Mouse (Mus musculus): ENCODE measurements around the gene Gpr152.

Gpr152 gene

DNA sequence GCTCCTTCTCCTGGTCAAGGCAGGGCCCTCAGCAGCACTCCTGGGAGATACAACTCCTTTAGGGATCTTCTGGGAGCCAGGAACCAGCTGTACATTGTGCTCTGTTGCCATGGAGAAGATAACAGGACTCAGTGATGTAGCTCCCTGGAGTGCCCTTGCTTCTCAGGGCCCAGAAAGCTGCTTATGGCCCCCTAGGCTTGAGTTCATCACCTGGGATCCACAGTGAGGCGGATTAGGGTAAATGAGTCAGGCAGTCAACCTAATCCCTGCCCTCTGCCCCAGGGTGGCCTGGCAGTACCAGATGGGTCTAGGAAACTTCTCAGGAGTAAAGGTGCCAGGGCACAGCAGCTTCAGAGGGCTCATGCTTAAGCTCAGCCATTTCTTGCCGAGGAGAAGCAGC lies at the start of gene Gpr152:
Gene Gpr152 (plus strand): TSS at position 342 of the 400 bp plus-strand sequence.
- DNase-seq (ENCODE audit: low spot score in 2 of 2): no peak

DNA sequence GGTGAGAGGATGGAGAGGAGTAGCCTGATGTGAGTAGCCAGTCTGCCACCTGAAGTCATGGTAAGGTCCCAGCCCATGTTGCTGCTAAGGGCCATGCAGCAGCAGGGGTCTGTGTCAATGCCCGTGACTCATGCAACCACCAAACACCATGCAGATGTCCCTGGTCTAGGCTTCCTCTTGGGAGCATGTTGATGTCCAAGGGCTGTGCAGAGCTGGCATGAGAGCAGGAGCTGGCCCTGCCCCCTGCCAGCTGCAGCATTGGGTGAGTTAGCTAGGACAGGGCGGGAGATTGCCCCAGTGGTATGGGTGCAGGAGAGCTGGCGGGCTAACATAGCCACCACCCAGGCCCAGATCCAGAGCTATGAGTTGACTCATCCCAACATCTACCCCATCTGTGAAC lies 49.1 kb upstream of the Gpr152 start:
- DNase-seq (ENCODE audit: low spot score in 2 of 2): no peak

DNA sequence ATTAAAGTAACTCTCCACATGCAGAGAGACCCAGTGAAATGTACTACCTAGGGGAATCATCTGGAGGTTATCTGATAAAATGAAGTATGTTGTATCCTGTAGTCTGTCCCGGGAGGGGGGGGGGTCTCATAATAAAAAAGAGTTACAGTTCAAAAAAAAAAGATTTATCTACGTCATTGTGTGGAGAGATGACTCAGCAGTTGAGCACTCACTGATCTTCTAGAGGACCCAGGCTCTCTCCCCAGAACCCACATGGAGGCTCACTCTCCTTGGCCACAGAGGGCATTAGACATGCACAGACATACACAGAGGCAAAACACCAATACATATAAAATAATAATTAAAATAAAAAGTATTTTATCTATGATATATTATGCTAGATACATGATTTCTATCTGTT lies 48.2 kb upstream of the Gpr152 start:
- DNase-seq (ENCODE audit: low spot score in 2 of 2): no peak

DNA sequence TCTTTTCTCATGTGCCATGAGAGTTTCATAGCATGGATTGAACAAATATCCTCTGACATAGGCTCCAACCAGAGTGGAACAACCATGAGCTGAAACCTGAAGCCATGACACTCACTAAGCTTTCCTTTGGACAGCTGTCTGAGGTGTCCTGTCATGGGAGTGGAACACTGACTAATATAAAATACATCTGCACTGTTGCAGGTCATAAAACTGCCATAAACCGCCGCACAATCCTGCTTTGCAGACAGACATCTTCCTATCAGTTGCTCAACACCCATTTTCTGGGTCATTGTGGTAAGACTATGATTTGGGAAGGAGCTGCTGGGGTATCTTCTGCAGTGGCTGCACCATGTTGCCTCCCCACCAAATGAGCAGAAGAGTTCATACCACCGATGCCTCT lies 46.8 kb upstream of the Gpr152 start:
- no peak for DNase-seq (ENCODE audit: low spot score in 2 of 2)

DNA sequence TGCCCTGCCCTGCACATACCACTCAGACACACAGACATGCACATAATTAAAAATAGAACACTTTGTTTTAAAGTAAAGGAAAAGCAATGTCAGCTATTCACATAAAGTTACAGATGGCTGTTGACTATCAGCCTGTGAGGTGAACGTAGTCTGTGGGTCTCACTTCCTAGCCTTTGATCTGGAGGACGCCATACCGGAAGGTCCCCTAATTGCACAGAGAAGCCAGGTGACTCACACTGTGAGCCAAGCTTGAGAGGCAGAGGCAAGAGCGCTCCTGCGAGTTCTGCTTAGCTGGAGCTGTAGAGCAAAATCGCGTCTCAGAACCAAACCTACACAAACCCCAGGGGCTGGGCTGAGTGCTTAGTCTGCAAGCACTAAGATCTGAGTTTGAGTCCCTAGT lies 45.8 kb upstream of the Gpr152 start:
- DNase-seq (ENCODE audit: low spot score in 2 of 2): no peak

DNA sequence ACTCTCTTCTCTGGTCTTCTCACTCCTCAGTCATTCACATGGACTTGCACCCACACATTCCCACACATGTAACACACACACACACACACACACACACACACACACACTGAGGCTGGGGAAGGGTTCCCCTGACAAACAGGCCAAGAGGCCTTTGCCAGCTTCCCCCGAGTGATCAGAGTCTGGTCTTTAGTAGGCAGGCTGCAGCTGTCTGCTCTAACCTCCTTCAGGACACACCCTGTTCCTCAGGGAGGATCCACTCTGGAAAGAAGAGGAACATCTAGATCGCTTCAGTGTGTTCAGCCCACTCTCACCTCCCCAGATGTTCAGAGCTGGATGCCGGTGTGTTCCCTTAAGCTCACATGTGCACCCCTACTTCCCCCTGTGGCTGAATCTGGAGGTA lies 45.2 kb upstream of the Gpr152 start:
- DNase-seq (ENCODE audit: low spot score in 2 of 2): no peak

DNA sequence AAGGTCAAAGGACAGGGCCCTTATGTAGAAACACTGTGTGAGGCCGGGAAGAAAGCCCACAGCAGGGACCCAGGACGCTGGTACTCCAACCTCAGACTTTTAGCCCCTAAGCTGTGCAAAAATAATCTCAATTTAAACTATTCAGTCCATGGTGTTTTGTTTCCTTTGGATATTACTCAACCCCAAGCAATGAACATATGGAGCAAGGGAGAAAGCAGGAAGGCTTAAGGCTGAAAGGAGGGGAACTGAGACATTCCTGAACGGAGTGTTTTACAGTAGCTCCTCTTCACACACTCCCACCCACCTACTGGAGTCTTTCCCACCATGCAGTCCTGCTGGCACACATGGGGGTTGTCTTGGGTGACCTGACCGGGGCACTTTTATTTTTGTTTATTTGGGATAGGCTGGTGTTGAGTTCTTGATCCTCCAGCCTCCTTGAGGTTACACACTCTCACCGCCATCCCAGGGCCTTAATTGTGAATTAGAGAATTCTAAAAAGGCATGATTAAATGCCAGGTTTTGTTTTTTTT lies 44.7 kb upstream of the Gpr152 start:
- DNase-seq (ENCODE audit: low spot score in 2 of 2): no peak

DNA sequence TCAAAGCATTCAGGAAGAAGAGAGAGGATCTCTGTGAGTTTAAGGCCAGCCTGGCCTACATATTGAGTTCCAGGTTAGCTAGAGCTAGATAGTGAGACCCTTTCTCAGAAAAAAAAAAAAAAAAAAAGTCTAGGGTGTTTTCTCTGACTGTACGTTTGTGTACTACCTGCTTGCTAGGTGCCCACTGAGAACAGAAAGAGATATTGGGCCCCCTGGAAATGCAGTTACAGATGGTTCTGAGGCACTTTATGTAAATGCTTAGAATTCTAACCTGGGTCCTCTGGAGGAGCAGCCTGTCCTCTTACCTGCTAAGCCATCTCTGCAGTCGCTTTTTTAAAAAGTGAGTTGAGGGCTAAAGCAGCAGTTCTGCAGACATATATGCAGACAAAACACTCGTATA lies 43.8 kb upstream of the Gpr152 start:
- DNase-seq (ENCODE audit: low spot score in 2 of 2): no peak

DNA sequence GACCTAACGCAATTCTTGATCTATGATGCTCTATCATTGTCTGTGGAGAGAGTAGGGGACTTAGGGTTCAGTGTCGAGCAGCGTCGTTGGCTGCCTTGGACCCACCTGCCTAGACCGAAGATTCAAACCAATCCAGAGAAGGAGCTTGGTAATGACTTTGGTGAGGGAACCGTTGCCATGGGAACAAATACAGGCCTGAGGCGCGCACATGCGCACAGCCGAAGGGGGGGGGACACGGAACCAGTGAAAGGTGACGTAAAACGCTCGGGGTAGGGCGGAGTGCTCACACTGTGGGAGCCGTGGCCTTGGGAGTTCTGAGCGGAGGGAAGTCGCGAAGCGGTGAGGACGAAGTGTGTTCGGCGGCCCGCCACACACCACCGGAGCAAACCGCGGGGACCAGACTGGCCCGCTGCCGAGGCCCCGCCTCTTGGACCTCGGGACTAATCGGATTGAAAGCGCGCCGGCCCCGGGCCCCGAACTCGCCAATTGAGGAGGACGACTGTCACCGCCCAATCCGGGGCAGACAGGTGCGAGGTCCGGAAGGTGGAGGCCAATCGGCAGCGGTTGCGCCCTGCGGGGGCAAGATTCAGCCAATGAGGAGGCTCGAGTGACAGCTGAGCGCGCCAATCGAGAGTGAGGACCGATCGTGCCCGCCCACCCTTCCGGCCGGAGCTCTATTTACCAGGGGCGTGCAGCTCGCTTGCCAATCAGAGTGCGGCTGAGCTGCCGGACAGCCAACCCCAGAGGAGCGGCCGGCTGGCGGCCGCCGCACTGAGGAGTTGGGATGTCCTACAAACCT lies 42.7 kb upstream of the Gpr152 start, which contains the start of gene Cdk2ap2:
Gene Cdk2ap2 (plus strand): TSS at position 541 of the 799 bp plus-strand sequence.
- peak; percentile 99 to 100 for DNase-seq (ENCODE audit: low spot score in 2 of 2)

DNA sequence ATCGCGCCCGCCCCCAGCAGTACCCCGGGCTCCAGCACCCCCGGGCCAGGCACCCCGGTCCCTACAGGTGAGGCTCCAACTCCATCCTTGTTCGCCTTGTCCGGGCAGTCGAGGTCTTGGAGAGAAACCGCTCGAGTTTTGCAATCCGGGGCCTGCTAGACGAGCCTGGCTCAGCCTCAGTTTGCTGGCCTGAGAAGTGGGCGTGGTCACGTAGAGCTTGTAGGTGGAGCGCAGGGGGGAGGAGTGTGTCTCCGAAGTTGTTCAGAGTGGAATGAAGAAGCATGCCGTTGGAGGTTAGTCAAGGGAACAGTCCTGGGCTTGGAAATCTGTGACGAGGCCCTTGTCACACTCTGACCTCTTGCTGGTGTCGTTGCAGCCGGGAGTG lies 42.2 kb upstream of the Gpr152 start:
- peak; percentile 88 to 93 for DNase-seq (ENCODE audit: low spot score in 2 of 2)

DNA sequence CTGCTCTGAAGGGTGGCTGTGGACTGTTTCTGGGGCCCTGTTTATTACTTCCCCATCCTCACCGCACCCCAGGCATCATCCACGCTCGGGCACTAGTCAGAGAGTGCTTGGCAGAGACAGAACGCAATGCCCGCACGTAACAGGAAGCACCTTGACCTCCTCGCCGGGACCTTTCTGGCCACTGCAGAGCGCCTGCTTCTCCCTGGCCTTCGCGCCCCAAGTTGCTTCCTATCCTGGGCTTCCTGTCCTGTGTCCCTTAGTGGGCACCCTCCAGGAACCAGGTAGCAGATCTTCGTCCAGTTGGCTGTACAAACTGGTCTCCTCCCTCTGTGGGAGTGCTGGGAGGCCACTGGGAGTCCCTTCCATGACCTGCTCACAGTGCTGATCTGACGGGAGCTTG lies 41.2 kb upstream of the Gpr152 start:
- DNase-seq (ENCODE audit: low spot score in 2 of 2): peak in 1 of 2 experiments; percentile 78

DNA sequence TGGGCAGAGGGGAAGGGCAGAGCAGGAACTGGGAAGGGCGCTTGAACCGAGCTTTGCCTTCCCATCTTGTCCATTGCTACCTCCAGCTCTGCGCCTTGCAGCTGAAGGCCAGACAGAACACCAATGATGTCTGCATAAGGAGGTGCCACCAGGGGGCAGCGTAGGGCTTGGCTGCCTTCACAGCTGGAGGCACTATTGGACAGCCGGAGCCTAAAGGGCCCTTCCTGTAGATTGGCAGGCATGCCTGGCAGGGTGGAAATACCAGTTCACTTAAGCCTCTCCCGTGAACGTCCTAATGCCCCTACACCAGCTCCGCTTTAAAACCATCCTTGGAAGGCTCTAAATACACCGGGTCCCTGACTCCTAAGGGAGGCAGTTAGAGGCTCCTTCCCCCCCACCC lies 40.5 kb upstream of the Gpr152 start:
- peak; percentile 96 to 99 for DNase-seq (ENCODE audit: low spot score in 2 of 2)

DNA sequence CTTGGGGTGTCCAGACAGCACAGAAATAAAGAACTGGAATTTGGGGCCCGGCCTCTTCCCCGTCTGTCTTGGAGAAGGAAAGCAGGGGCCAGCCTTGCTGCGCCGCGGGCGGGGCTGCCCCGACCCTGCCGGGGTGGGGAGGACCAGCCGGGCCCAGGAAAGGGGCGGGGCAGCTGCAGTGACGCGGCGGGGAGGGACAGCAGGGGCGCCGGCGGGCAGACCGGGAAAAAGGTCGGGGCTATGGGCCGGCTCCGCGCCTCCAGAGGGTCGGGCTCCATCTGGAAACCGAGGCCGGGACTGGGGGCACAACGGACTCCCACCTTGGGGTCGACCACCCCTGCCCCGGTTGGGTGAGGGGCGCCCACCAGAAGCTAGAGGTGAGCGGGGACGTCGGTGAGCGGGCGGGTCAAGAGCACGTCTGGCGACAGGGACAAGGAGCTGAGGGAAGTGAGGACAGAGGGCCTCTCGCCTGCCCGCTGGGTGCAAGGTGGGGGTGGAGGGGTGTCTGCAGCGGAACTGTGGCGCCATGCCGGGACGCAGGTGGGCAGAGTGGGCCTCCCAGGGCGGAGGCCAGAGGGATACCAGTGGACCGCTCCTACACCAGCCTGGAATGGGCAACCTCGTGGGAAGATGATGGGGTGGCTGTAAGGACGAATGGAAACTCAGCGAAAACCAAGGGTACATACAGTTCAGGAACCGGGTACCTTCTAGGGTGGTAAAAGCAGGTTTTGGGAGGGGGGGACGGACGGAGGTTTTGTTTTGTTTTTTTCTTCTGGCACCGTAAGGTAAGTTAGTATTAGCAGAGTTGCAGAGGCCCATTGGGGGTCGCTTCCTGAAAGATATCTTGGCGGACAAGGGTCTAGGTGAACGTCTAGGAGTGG lies 39.5 kb upstream of the Gpr152 start, which contains the start of gene Pitpnm1:
Gene Pitpnm1 (plus strand): TSS at position 162 of the 881 bp plus-strand sequence.
- peak; percentile 85 to 93 for DNase-seq (ENCODE audit: low spot score in 2 of 2)

DNA sequence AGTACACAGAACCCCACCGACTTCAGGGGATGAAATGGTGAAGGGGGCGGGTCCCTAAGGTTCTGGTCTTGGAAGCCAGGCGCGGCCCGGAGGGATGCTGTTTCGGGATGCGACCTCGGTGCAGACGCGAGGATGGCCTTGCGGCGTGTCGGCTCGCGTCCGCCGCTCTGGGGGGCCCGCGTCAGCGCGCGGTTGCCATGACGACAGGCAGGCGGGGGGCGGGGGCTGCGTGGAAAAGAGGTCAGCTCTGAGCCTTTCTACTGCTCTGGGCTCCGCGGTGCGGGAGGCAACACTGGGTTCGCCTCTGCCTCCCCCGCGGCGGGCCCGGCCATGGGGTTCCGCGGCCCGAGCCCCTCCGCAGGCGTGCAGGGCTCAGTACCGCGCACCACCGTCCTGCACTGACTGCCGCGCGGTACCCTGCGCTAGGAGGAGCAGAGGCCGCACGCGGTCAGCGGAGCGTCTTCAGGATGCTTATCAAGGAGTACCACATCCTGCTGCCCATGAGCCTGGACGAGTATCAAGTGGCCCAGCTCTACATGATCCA lies 38.8 kb upstream of the Gpr152 start:
- DNase-seq (ENCODE audit: low spot score in 2 of 2): peak in 1 of 2 experiments; percentile 73

DNA sequence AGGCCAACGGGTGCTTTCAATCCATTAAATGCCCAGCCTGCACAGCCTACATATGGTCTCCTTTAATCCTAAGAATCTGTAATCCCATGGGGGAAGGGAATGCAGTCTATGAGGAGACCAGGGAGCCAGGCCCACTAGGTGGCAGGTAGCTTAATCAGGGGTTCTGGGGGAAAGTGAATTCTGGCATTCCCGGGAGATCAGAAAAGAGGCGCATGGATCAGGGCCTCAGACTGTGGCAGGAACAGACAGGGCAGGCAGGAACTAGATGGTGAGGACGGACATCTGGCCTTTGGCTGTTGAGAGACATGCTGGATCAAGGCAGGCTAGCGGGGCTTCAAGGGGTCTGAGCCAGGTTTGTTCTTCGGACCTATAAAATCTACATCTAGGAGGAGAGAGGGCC lies 38.1 kb upstream of the Gpr152 start:
- no peak for DNase-seq (ENCODE audit: low spot score in 2 of 2)

DNA sequence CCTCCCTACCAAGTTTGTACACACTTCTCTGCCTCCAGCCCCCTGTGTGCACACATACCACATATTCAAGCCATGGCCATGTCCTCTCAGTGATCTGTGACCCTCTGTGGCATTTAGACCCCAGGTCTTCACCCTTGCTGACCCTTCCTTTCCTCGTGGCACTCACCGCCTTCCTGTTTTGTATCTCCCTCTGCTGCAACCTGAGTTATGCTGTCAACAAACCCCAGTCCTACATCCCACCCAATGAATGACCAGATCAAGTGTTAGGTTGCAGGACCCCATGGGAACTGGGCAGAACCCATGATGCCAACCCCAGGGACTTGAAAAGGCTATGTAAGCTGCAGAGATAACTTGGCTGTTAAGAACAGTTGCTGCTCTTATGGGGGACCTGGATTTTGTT lies 37.5 kb upstream of the Gpr152 start:
- no peak for DNase-seq (ENCODE audit: low spot score in 2 of 2)

DNA sequence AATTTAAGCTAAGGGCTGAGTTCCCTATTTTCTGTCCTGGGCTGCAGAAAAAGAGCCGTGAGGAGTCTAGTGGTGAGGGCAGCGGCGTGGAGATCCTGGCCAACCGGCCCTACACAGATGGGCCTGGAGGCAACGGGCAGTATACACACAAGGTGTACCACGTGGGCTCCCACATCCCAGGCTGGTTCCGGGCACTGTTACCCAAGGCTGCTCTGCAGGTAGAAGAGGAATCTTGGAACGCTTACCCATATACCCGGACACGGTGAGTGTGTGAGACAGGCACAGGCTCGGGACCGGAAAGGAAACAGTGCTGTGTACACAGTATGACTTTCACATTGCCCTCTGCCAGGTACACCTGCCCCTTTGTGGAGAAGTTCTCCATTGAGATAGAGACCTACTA lies 37.0 kb upstream of the Gpr152 start:
- DNase-seq (ENCODE audit: low spot score in 2 of 2): no peak

DNA sequence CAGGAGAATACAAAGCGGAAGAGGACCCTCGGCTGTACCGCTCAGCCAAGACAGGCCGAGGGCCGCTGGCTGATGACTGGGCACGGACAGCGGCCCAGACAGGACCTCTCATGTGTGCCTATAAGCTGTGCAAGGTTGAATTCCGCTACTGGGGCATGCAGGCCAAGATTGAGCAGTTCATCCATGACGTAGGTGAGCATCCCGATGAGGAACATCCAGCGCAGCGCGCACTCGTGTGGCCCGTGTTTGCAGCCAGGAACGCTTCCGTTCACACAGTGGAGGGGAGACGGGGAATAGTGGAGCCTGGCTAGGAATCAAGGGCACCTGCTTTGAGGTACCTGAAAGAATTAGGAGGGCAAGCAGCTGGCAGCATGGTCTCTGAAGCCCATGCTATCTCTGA lies 36.3 kb upstream of the Gpr152 start:
- no peak for DNase-seq (ENCODE audit: low spot score in 2 of 2)

DNA sequence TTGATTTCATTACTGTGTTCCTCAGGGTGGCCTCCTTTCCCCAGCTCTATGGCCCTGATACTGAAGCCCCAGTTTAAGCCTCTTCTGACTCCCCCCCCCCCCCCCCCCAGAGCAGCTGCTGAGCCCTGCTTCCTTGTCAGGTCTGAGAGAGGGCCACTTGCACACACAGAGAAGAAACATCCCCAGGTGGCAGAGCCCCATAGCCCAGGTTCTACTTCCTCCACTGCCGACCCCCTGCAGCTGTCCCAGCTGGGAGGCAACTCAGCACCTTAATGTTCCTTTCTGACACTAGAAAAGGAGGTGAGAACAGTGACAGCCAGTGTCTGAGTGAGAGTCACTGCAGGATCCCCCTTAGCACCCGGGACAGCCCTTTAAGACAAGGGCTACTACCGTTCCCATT lies 35.8 kb upstream of the Gpr152 start:
- no peak for DNase-seq (ENCODE audit: low spot score in 2 of 2)

DNA sequence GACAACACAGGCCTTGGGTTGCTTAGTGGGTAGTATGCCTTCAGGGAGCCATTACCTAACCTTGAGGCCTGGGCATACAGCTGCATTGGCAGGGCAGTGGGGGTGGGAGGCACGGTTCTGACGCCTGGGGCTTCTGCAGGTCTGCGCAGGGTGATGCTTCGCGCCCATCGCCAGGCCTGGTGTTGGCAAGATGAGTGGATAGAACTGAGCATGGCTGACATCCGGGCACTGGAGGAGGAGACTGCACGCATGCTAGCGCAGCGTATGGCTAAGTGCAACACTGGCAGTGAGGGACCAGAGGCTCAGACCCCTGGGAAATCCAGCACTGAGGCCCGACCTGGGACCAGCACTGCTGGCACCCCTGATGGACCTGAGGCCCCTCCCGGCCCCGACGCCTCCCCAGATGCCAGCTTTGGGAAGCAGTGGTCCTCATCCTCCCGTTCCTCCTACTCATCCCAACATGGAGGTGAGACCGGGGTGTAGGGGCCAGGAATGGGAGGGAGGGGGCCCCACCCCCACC lies 34.9 kb upstream of the Gpr152 start:
- no peak for DNase-seq (ENCODE audit: low spot score in 2 of 2)

DNA sequence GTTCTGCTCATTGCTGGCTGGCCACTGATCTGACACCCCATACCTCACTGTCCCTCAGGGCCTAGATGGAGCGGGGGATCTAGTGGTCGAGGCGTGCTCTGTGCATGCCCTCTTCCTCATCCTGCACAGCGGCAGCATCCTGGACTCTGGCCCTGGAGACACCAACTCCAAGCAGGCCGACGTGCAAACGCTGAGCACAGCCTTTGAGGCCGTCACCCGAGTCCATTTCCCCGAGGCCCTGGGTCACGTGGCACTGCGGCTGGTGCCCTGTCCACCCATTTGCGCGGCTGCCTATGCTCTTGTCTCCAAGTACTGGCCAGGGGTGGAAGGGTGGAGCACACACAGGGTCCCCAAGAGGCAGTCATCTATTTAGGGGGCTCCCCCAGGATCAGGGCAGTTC lies 32.9 kb upstream of the Gpr152 start:
- peak in 1 of 2 experiments; percentile 60 for DNase-seq (ENCODE audit: low spot score in 2 of 2)

DNA sequence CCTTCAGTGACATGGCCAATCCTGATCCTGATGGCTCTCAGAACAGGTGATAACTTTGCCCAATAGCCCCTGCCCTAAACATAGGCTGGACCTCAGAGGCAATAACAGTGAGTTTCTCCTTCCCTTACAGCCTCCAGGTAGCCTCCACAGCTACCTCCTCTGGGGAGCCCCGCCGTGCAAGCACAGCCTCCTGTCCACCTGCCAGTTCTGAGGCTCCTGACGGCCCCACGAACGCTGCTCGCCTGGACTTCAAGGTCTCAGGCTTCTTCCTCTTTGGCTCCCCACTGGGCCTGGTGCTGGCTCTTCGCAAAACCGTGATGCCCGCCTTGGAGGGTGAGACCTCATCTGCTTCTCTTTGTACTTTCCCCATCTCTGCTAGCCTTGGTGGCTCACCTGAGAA lies 31.1 kb upstream of the Gpr152 start:
- DNase-seq (ENCODE audit: low spot score in 2 of 2): peak in 1 of 2 experiments; percentile 61

Data from spleen, postnatal 4 days (tissue).